Mouse (Mus musculus) embryo, embryonic 11 days (tissue): Measurements from ENCODE around the gene Accs.

Experiments
- DNase-seq: peaks from one replicate; pipeline ENCODE4 v3.0.0-alpha.2; 2015

Accs gene

GRCm38 (mm10) chr2:93850317-93850944 lies 688 bp upstream of the Accs start:
- no peak for DNase-seq

- no peak for DNase-seq
These were observed 8.4 kb downstream of the Accs start for GRCm38 (mm10) chr2:93841349-93841748.

GRCm38 (mm10) chr2:93840109-93840508 lies 9.6 kb downstream of the Accs start:
- DNase-seq: no peak

DNA sequence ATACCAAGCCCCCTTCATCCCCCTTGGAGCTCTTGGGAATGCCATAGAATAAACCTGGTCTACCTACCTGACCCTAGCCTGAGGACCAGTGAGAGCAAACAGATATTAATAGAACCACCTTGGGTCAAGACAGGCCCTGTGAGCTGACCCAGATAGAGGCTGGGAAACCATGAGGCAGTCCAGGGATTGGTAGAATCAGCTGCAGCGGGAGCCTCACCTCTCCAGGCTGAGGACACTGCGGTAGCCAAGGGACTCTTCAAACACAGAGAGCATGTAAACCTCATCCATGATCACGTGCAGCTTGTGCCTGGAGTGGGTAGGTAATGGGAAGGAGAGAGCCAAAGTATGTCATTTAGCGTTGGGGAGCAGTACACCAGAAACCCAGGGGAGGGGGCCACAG lies 10.8 kb downstream of the Accs start:
- no peak for DNase-seq

DNA sequence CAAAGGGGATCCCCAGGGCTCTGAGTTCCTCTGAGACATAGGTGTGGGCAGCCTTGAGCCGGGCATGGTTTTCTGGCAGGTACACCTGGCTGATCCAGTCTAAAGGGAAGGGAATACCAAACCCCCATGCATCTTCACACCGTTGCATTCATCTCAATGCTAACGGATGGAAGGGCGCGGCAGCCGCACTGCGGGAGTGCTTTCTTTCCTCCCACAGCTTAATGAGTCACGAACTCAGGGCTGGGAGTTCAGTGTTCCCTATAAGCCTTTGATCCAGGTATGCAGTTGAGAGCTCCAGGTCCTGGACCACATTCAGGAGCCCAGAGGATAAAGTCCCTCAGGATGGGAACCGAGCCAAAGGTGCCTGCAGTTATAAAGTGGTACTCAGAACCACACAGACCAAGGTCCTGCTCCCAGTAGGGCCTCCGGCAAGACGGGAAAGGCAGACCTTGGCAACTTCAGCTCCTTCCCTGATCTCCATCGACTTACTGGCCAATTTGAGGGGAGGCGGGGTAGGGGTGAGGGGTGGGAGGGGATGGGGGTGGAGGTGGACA lies 13.4 kb downstream of the Accs start:
- DNase-seq: no peak

DNA sequence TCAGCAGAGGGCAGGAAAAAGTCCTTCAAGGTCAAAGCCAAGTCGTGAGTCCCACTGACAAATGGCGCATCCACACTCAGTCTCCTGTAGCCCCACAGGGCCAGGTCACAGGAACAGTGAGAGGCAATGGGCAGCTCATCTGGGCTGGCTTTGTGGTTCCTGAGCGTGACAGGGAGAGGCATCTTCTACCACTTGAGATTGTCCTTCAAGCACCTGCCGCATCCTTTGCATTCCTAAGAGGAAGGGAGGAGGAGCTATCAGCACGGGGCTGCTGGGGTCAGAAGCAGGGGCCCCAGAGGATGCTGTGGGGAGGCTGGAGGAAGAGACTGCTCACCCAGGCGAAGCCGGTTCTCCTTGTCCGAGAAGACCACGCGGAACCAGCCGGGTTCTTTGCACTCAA lies 14.1 kb downstream of the Accs start:
- DNase-seq: no peak

DNA sequence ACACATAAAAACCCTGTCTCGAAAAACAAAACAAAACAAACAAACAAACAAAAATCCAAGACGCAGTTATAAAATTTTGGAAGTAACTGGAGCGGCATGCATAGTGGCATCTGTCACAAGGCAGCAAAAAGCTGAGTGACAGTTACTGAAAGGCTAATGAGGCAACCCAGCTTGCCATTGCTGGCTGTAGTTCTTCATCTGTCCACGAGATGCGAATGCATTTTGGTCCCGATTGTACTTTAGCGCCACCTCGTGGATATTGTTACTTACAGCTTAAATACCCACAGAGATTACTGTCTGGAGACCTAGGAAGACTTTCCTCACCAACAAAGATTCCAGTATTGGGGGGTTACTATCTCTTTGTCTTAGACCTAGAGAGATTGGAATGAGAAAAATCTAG lies 26.2 kb downstream of the Accs start:
- peak; percentile 97 for DNase-seq

DNA sequence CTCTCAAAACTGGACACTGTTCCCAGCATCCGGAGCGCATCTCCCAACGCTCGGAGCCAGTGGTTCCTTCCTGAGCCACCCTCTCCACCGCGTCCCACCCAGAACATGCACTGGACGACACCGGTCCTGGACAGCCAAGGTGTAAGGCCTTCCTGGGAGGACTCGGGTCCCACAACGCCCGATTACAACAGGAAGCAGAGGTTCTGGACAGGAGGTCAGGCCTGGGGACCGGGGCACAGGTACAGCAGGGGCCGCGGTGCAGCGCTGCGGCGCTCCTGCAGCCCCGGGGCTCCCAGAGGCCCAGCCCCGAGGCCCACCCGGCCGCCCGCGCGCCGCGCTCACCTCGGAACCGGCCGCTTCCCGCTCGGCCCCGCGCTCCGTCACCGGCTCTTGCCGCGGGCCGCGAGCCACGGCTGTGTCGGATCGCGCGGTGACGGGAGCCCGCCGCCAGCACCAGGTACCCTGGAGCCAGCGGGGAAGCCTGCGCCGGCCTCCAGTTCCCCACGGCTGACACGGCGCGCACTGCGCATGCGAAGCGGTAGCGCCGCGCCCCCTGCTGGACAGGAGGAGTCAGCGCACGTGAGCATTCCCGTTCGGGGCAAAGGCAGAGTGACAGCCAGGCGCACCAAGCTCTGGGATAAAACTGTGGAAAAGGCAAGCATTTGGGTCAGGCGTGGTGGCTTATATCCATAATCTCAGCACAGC lies 27.5 kb downstream of the Accs start, which contains the start of gene Ext2:
Ext2 (minus strand) TSS at position 524 of the 705 bp plus-strand sequence.
- peak; percentile 93 for DNase-seq

DNA sequence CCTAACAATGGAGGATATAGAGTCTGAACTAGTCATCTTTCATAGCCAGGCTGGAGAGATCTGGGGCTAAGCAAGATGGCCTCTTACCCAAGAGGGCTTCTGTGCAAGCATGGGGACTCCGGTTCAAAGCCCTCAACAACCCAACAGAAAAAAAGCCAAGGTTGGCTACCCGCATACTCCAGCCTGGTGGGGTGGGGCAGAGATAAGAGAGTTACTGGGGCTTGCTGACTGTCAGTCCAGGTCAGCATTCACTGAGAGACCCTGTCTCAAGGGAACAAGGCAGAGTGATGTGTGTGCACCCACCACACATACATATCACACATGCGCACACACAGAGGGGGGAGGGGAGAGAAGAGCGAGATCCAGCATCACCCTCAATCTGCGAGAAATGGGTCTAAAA lies 32.0 kb downstream of the Accs start:
- no peak for DNase-seq

- DNase-seq: no peak
These were observed 36.4 kb downstream of the Accs start for GRCm38 (mm10) chr2:93813343-93813742.

DNA sequence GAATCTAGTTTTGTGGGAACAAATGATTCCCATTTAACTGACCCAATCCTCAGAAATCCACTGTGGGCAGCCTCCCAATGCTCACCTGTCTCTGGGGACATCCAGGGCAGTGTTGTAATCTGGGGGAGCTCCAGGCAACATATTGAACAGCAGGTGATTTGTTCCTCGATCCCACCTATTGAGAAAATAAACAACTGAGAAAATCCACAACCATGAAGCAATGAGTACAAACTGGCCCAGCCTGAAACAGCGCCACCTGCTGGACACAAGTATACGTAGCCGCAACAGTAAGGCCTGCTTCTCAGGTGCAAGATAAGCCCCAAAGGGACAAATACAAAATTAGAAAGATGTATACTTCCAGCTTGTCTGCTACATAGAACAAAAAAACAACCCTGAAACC lies 37.9 kb downstream of the Accs start:
- peak; percentile 79 for DNase-seq

DNA sequence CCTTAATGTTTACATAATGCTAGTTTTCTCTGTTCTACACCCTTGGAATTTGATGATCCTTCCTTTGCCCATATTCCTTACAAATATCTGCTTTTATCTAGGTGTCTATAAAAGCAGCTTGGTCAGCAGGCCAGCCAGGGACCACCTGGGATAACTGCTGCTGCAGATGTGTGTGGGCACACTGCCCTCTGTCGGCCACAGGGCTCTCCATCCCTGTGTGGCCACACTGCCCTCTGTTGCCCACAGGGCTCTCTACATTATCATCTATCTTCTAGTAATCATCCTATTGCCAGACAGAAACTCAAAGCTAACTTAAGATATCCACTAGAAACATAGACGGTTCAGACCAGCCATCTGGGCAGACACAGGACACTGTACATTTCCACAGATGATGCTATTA lies 39.8 kb downstream of the Accs start:
- DNase-seq: peak; percentile 73

DNA sequence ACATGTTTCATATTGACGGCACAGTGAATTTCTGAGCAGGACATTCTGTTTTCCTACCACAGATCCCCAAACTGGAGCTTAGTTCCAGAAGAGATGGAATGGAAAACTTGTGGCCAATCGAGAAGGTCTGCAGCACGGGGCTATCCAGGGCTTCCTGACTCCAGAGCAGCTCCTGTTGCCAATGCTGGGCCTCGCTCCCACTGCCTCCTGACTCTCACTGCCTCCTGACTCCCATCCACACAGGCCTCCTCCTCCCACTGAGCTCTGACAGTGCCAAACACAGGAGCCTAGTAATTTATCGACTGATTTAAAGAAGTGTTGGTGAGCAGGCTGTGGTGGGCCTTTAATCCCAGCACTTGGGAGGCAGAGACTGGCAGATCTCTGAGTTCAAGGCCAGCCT lies 41.7 kb downstream of the Accs start:
- no peak for DNase-seq

GRCm38 (mm10) chr2:93807440-93807839 lies 42.3 kb downstream of the Accs start:
- DNase-seq: no peak

GRCm38 (mm10) chr2:93806487-93807201 lies 43.1 kb downstream of the Accs start:
- no peak for DNase-seq

DNA sequence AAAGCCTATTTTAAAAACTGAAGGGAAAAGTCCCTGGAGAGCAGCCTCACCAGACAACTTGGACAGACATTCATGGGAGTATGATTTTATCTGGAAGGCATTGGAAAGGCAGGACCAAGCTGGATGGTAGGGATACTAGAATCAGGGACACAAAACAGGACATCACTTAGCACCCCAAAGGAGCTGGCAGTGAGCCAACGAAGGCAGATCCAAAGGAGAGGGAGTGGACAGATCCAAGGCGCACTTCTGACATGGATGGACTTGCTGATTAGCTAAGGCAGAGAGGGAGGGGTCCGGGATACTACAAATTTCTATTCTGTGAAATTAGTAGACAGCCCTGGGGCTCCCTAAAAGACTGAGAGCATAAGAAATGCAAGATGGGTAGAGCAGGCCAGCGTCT lies 44.2 kb downstream of the Accs start:
- no peak for DNase-seq

DNA sequence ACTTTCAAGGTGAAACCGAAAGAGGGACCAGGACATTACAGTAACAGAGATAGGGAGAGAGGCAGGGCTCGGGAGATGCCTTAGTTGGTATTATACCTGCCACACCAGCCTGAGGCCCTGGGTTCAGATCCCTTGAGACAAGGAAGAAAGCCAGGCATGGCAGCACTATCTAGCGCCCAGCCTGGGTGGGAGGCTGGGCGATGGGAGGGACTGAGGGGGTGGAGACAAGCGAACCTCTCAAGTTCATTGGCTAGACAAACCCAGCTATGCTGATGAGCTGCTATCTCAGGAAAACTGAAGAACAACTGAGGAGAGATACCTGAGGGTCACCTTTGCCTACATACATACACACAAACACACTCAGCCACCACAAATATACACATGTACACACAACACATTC lies 44.7 kb downstream of the Accs start:
- no peak for DNase-seq

DNA sequence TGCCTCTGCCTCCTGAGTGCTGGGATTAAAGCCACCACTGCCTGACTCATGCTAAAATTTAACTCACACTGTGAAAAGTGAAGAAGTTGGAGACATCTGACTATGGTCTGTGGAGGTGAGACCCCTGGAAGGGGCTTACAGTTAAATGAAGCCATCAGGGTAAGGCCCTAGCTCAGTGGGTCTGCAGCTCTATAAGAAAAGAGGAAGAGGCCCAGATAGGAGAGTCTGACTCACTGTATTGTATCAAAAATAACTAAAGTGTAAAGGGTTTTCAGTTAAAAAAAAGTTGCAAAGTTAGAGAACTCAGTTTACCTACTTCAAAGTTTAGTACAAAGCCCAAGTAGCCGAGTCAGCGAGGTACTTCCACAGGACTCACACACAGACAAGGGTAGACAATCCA lies 46.8 kb downstream of the Accs start:
- DNase-seq: no peak

DNA sequence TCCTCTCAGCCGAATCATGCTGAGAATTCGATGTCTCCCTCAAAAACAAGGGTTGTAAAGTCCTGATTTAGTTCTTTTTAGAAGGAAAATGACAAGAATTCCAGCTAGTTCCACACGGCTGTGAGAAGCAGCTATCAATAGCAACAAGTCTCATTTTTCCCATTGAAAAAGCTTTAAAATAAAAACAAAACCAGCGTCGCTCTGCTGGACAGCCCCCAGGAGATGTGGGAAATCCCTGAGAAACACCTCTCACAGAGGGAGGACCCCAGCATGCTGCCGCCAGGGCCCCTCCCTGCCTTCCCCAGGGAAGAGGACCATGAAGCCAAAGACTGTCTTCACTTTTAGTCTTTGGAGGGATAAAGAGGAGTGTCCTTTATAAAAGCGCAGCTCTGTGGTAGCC lies 48.6 kb downstream of the Accs start:
- DNase-seq: no peak

GRCm38 (mm10) chr2:93797162-93797795 lies 52.5 kb downstream of the Accs start:
- DNase-seq: no peak

- DNase-seq: no peak
These were observed 55.4 kb downstream of the Accs start for GRCm38 (mm10) chr2:93794375-93794774.

DNA sequence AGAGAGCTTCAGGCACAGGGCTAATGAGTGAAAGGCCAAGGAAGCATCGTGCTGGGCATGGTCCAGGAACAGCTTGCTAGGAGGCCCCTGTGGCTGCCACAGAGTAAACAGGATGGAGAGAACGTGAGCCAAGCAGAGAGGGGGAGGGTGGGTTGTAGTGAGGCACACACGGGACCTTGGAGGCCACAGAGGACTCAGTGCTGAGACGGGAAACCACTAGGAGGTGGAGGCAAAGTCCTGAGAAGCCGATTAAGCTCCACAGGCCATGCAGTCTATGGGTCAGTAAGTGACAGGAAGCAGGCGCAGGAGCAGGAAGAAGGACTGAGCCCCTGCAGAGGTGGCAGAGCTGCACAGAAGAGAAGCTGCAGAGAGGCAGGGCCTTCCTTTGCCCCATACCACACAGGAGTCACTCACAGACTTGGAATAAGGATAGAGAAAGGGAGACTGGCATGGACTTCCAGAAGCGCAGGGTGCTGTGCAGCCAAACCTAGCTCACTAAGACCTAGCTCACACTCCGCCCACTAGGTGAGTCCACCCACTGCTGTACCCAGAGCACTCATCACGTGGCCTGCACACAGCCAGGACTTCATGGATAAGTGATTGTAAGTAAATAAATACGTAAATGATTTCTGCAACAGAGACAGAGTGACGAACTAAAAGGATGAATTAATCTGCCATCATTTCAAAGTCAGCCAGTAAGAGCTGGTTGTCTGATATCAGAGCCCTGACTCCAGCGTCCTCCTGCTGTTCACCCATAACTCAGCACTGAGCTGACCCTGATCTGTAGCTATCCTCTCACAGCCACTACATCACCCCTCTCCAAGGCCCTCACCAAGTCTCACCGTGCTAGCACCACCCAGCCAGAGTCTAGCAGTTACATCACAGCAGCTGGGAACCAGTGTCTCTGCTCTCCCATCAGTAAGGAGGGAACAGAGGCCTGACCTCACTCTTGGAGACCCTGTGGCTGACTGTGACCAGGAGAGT lies 57.9 kb downstream of the Accs start:
- peak; percentile 31 for DNase-seq
